Mouse (Mus musculus) hindbrain, embryonic 16.5 days (tissue): ENCODE data around the gene Dnaaf1. TPM values are rescaled to one million over a fixed set of nuclear protein-coding genes. Genes with fewer than 3 reads are reported as not detected.

ENCODE experiments used
- ATAC-seq: fragments of 200-750 bp; cut with Nextera tagmentation; 2 replicates; pipeline ENCODE4 v1.8.0; 2017; ENCODE audit warnings: moderate TSS enrichment, moderate library complexity
- H3K27ac ChIP-seq: fragments of 300-500 bp; sonication (generic); 2 replicates; pipeline ENCODE4 v1.5.1; 2014; ENCODE audit warnings: low read depth, mild to moderate bottlenecking, control low read depth, low read length, moderate library complexity
- H3K27me3 ChIP-seq: fragments of 300-500 bp; sonication (generic); replicated peaks from 2 replicates; pipeline ENCODE4 v1.6.1; 2014; ENCODE audit warnings: low read length; ENCODE audit not compliant: control insufficient read depth, insufficient read depth
- H3K36me3 ChIP-seq: fragments of 300-500 bp; sonication (generic); 2 replicates; pipeline ENCODE4 v1.6.1; 2014; ENCODE audit warnings: mild to moderate bottlenecking, low read length, moderate library complexity, mixed read lengths; ENCODE audit not compliant: control insufficient read depth, insufficient read depth
- H3K4me1 ChIP-seq: fragments of 300-500 bp; sonication (generic); 2 replicates; pipeline ENCODE4 v1.6.1; 2014; ENCODE audit warnings: low read depth, low read length; ENCODE audit not compliant: control insufficient read depth, insufficient read depth
- H3K4me2 ChIP-seq: fragments of 300-500 bp; sonication (generic); 2 replicates; pipeline ENCODE4 v1.6.1; 2014; ENCODE audit warnings: mild to moderate bottlenecking, low read length, control low read depth, moderate library complexity
- H3K4me3 ChIP-seq: fragments of 300-500 bp; sonication (generic); 2 replicates; pipeline ENCODE4 v1.5.1; 2014; ENCODE audit warnings: mild to moderate bottlenecking, low read length, control low read depth, moderate library complexity
- H3K9ac ChIP-seq: fragments of 300-500 bp; sonication (generic); 2 replicates; pipeline ENCODE4 v1.6.1; 2014; ENCODE audit warnings: low read depth, mild to moderate bottlenecking, control low read depth, low read length, moderate library complexity
- H3K9me3 ChIP-seq: fragments of 300-500 bp; sonication (generic); 2 replicates; pipeline ENCODE4 v1.6.1; 2014; ENCODE audit warnings: mild to moderate bottlenecking, low read length, moderate library complexity; ENCODE audit not compliant: control insufficient read depth
- WGBS: fragments of 180-500 bp; shearing (Covaris S2); extraction: QIAGEN DNeasy Blood & Tissue Kit; methylation state at CpG from one replicate; pipeline ENCODE4 v1.1.7; 2014; 5-methylcytosine and 5-hydroxymethylcytosine counted together
- polyA plus RNA-seq: library from polyadenylated mRNA; unstranded; fragments of >200 nt; fragmentation: Nextera tagmentation; extraction: Ambion mirVana; gene quantifications from 2 replicates; pipeline ENCODE4 v1.2.1, GENCODE M21; 2015

Gene Dnaaf1
- polyA plus RNA-seq, 1 experiment from 2014 or later, result 0.69 TPM

- H3K9ac ChIP-seq, result no peak overlapping the region
- H3K36me3 ChIP-seq, result peaks cover 25% of the 10 kb centered on the region
- no peaks in the 10 kb centered on the region for H3K27me3 ChIP-seq
- H3K27ac ChIP-seq, result no peak overlapping the region
- H3K4me1 ChIP-seq, result no peaks in the 10 kb centered on the region; the same call in 1 of the 2 replicates
- 84% methylated on average over 9 of the region's 9 CpGs for WGBS
- ATAC-seq, result no peak
- H3K9me3 ChIP-seq, result no peaks in the 10 kb centered on the region
- H3K4me2 ChIP-seq, result no peak overlapping the region
- no peak overlapping the region for H3K4me3 ChIP-seq
Measured at GRCm38 (mm10) chr8:119568251-119568650, 6.8 kb upstream of the Dnaaf1 start.

DNA sequence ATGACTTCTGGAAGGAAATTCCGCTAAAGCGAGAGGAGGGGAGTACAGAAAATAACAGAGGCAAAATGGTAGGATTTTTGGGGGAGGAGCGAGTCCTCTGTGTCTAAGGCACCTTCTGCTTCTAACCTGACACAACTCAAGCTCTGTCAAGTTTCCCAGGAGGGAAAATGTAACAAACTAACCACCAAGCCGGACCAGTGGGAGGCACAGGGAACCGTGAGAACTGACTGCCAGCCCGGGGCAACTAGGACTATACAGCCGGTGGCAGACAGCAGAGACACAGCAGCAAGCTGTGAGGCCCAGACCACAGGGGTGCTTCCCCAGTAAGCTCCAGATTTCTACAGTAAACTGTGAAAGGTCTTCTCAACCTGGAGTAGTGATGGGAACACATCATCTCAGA lies 6.1 kb upstream of the Dnaaf1 start:
- H3K4me3 ChIP-seq, result no peak overlapping the region
- ATAC-seq, result no peak
- no peak overlapping the region for H3K4me2 ChIP-seq
- H3K36me3 ChIP-seq, result peaks cover 18% of the 10 kb centered on the region
- peaks cover 7% of the 10 kb centered on the region for H3K4me1 ChIP-seq
- no peaks in the 10 kb centered on the region for H3K27me3 ChIP-seq
- no peak overlapping the region for H3K9ac ChIP-seq
- 65% methylated on average over 7 of the region's 7 CpGs for WGBS
- H3K9me3 ChIP-seq, result no peaks in the 10 kb centered on the region
- H3K27ac ChIP-seq, result no peak overlapping the region

- H3K27me3 ChIP-seq, result no peaks in the 10 kb centered on the region
- no peaks in the 10 kb centered on the region for H3K9me3 ChIP-seq
- peaks cover 9% of the 10 kb centered on the region for H3K4me1 ChIP-seq
- no peak overlapping the region for H3K4me3 ChIP-seq
- H3K36me3 ChIP-seq, result peaks cover 18% of the 10 kb centered on the region
- 39% methylated on average over 4 of the region's 4 CpGs for WGBS
- ATAC-seq, result no peak
- no peak overlapping the region for H3K9ac ChIP-seq
- no peak overlapping the region for H3K27ac ChIP-seq
- H3K4me2 ChIP-seq, result no peak overlapping the region
Measured at GRCm38 (mm10) chr8:119569881-119570280, 5.2 kb upstream of the Dnaaf1 start.

GRCm38 (mm10) chr8:119571135-119571534 lies 3.9 kb upstream of the Dnaaf1 start:
- Histone ChIP-seq H3K4me2 (no peak overlapping the region), H3K9ac (no peak overlapping the region), H3K36me3 (peaks cover 5% of the 10 kb centered on the region), H3K9me3 (no peaks in the 10 kb centered on the region), H3K27me3 (no peaks in the 10 kb centered on the region; the same call in 1 of the 2 replicates), H3K27ac (no peak overlapping the region), H3K4me1 (peaks cover 12% of the 10 kb centered on the region), H3K4me3 (no peak overlapping the region)
- WGBS, result 93% methylated on average over 6 of the region's 6 CpGs
- no peak for ATAC-seq

DNA sequence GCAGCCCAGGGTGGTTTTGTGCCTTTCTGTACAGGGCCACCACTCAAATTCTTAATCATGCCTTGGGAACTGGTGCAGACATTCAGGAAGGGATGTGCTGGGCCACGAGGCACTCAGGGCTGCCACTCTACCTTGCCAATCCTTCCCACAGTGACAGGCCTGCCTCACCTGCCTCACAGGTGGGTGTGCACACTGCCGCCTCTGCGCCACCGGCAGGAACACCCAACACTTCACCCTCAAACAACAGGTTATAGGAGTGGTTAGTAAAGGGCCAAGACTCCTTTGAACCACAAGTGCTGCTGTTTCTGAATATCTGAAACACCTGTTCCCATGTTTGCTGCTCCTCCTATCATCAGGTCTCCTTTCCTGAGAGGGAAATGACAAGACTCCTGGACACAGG lies 2.6 kb upstream of the Dnaaf1 start:
- ATAC-seq, result no peak
- WGBS, result 92% methylated on average over 4 of the region's 4 CpGs
- Histone ChIP-seq H3K36me3 (peaks cover 5% of the 10 kb centered on the region), H3K4me2 (no peak overlapping the region), H3K4me1 (peaks cover 12% of the 10 kb centered on the region), H3K9ac (no peak overlapping the region), H3K9me3 (no peaks in the 10 kb centered on the region), H3K27ac (no peak overlapping the region), H3K27me3 (peaks cover 3% of the 10 kb centered on the region; the same call in 1 of the 2 replicates), H3K4me3 (no peak overlapping the region)

GRCm38 (mm10) chr8:119575366-119575726 lies 311 bp downstream of the Dnaaf1 start:
- WGBS, result 1% methylated on average over 16 of the region's 16 CpGs
- H3K4me1 ChIP-seq, result peaks cover 12% of the 10 kb centered on the region
- no peak overlapping the region for H3K27ac ChIP-seq
- H3K9me3 ChIP-seq, result no peaks in the 10 kb centered on the region
- no peak; the same call in 1 of the 2 replicates for ATAC-seq
- peak overlapping the region; percentile 88 for H3K9ac ChIP-seq
- no peaks in the 10 kb centered on the region for H3K36me3 ChIP-seq
- H3K27me3 ChIP-seq, result peaks cover 6% of the 10 kb centered on the region; the same call in 1 of the 2 replicates
- H3K4me3 ChIP-seq, result peak overlapping the region; percentile 88
- H3K4me2 ChIP-seq, result peak overlapping the region; percentile 68

DNA sequence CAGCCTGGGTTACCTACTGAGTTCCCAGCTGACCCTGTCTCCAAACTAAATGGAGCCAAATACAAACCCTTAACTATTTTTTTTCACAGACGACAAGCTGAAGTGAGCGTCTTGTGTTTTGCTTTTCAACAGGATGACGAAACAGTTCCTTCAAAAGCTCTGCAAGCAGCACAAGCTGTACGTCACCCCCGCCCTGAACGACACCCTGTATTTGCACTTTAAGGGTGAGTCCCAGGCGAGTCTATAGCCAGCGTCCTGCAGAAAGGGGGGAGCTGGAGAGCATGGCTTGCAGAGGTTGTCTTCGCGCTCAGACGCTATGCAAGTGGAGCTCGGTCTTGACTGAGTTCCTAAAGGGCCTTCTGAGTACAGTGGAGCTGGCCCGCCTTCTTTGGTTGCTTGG lies 4.1 kb downstream of the Dnaaf1 start:
- Histone ChIP-seq H3K36me3 (no peaks in the 10 kb centered on the region), H3K9ac (no peak overlapping the region), H3K27me3 (peaks cover 6% of the 10 kb centered on the region; the same call in 1 of the 2 replicates), H3K27ac (no peak overlapping the region), H3K4me3 (no peak overlapping the region), H3K9me3 (no peaks in the 10 kb centered on the region), H3K4me1 (peaks cover 4% of the 10 kb centered on the region), H3K4me2 (no peak overlapping the region)
- ATAC-seq, result no peak
- WGBS, result 41% methylated on average over 13 of the region's 13 CpGs

- Histone ChIP-seq H3K27ac (no peak overlapping the region), H3K9ac (no peak overlapping the region), H3K36me3 (no peaks in the 10 kb centered on the region), H3K4me2 (no peak overlapping the region), H3K4me1 (peaks cover 1% of the 10 kb centered on the region; the same call in 1 of the 2 replicates), H3K27me3 (peaks cover 6% of the 10 kb centered on the region; the same call in 1 of the 2 replicates), H3K9me3 (no peaks in the 10 kb centered on the region), H3K4me3 (no peak overlapping the region)
- WGBS, result 77% methylated on average over 5 of the region's 5 CpGs
- ATAC-seq, result no peak
Measured at GRCm38 (mm10) chr8:119580441-119581161, 5.6 kb downstream of the Dnaaf1 start.

DNA sequence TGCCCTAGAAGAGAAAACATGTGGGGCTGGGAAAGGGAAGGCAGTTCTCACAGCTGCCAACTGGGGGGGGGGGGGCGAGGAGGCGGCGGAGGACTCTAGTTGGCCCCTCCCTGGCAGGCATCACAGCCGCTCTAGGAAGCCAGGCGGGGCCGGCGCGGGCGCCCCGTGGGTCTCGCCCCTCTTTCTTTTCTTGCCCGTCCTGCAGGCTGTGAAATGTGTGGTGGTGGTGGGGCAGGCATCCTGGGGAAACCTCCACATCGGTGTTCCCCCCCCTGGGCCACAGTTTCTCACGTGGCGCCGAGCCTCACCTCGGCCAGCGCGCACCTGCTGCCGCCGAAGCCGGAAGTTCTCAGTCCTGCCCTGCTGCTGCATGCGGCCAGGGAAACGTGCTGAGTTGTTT lies 10.9 kb downstream of the Dnaaf1 start:
- H3K27ac ChIP-seq, result no peak overlapping the region
- no peaks in the 10 kb centered on the region for H3K9me3 ChIP-seq
- 29% methylated on average over 19 of the region's 24 CpGs for WGBS
- no peaks in the 10 kb centered on the region for H3K27me3 ChIP-seq
- H3K4me2 ChIP-seq, result peak overlapping the region; percentile 57
- peak overlapping the region; percentile 9; the same call in 1 of the 2 replicates for H3K9ac ChIP-seq
- no peak for ATAC-seq
- peak overlapping the region; percentile 26 for H3K4me3 ChIP-seq
- H3K4me1 ChIP-seq, result no peaks in the 10 kb centered on the region; the same call in 1 of the 2 replicates
- H3K36me3 ChIP-seq, result no peaks in the 10 kb centered on the region
